Mouse (Mus musculus) Patski (cell line): Measurements from ENCODE around the gene Dip2c. TPM values are rescaled to one million over a fixed set of nuclear protein-coding genes. Genes with fewer than 3 reads are reported as not detected.

ENCODE experiments used
- ATAC-seq: fragments of 100-300 bp; one replicate; pipeline ENCODE4 v1.8.0; 2021
- CTCF ChIA-PET: fragments of 350-600 bp; sonication (Branson Sonifier 250); formaldehyde crosslinking; loops from one replicate; lab custom pipeline; 2022; ENCODE audit warnings: inconsistent platforms; lab: Charles Lee
- POLR2A ChIA-PET: fragments of 350-600 bp; sonication (Branson Sonifier 250); formaldehyde crosslinking; loops from one replicate; lab custom pipeline; 2022; ENCODE audit warnings: antibody characterized with exemption, inconsistent platforms; lab: Charles Lee
- DNase-seq: peaks from one replicate; pipeline ENCODE4 v3.0.0-alpha.2; 2011; ENCODE audit warnings: low read depth, low spot score
- H3K27me3 ChIP-seq: fragments of 371-371 bp; one replicate; pipeline ENCODE4 v1.5.1; 2021
- CTCF ChIP-seq: fragments of 100-300 bp; IDR thresholded peaks from one replicate; pipeline ENCODE4 v1.5.1; 2021
- in situ Hi-C: fragments of 300-500 bp; cut with MboI; formaldehyde crosslinking; loops from 3 replicates; pipeline ENCODE4 v1.11.1; 2018; ENCODE audit warnings: low pct_unique_long_range_greater_than_20kb, mixed read lengths
- polyA plus RNA-seq: library from polyadenylated mRNA; unstranded; gene quantifications from one replicate; pipeline ENCODE4 v1.2.3, GENCODE M21; 2021

Gene Dip2c
- polyA plus RNA-seq, 1 experiment from 2014 or later, result 11.4 TPM

- TF ChIP-seq CTCF, result no peak
- ATAC-seq (no peak), DNase-seq (no peak)
- ChIA-PET CTCF (interaction anchor here (0.8 to 1.2 kb wide), 4 partner anchors 24 to 163 kb away, joined by 3 to 5 read pairs (median 4); no protein-coding TSS in a partner anchor), POLR2A (interaction anchor here (0.7 kb wide), 2 partner anchors 17 to 23 kb away, joined by 4 read pairs; no protein-coding TSS in a partner anchor)
- H3K27me3 ChIP-seq, result no peaks in the 10 kb centered on the region
- in situ Hi-C loops, result no loop called here
Measured at GRCm38 (mm10) chr13:9684153-9684923, 408.0 kb downstream of the Dip2c start.

GRCm38 (mm10) chr13:9686261-9686660 is 409.9 kb downstream of the Dip2c start:
- ATAC-seq (no peak), DNase-seq (no peak)
- ChIA-PET CTCF (no interaction called here), POLR2A (no interaction called here)
- TF ChIP-seq CTCF, result no peak
- H3K27me3 ChIP-seq, result no peaks in the 10 kb centered on the region
- in situ Hi-C loops, result no loop called here

- ATAC-seq (no peak), DNase-seq (no peak)
- in situ Hi-C loops, result no loop called here
- POLR2A ChIA-PET, result no interaction called here
- no peaks in the 10 kb centered on the region for H3K27me3 ChIP-seq
- TF ChIP-seq CTCF, result no peak
- CTCF ChIA-PET, result no interaction called here
Measured at GRCm38 (mm10) chr13:9686765-9687164, 410.4 kb downstream of the Dip2c start.

DNA sequence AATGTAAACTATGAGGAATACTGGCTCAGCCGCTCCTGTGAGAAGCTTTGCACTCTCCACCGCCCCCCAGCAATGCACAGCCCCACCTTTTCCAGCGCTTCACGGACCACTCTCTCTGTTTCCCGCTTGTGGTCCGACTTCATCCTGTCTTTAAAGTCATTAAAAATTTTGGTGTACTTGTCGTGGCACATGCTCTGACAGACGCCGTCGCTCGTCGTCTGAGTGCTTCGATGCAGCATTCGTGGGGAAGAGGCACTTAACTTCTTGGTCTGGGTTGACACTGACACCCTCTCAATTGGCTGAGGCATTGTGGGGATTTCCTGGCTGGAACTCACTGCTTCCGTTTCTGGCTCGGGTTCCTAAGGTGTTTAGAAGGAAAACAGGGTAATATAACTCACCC is 413.0 kb downstream of the Dip2c start:
- no peak for TF ChIP-seq CTCF
- ChIA-PET POLR2A (no interaction called here), CTCF (no interaction called here)
- ATAC-seq (no peak), DNase-seq (no peak)
- in situ Hi-C loops, result no loop called here
- no peaks in the 10 kb centered on the region for H3K27me3 ChIP-seq

- DNase-seq (no peak), ATAC-seq (no peak)
- in situ Hi-C loops, result no loop called here
- POLR2A ChIA-PET, result no interaction called here
- no peaks in the 10 kb centered on the region for H3K27me3 ChIP-seq
- no peak for TF ChIP-seq CTCF
- CTCF ChIA-PET, result no interaction called here
Measured at GRCm38 (mm10) chr13:9692876-9693275, 416.5 kb downstream of the Dip2c start.

DNA sequence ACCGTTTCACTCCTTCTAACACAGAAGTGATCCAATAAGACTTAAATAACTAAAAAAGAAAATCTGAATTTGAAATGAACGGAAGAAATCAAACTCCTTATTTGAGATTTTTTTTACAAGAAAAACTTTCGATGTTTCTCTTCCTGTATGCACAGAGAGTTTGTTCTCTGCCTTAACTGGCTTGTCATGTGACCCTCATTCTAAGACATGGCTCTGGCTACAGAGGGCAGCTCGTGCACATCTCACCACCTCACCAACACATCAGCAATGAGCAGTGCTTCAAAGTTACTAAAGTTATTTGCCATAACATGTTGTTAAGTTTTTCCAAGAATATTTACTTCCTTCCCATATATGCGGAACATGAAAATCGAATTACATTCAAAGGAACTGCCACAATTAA is 418.3 kb downstream of the Dip2c start:
- ChIA-PET POLR2A (no interaction called here), CTCF (interaction anchor here (1.5 kb wide), 1 partner anchor 9 kb away, joined by 3 read pairs; no protein-coding TSS in a partner anchor)
- in situ Hi-C loops, result no loop called here
- DNase-seq (no peak), ATAC-seq (no peak)
- no peak for TF ChIP-seq CTCF
- H3K27me3 ChIP-seq, result no peaks in the 10 kb centered on the region

DNA sequence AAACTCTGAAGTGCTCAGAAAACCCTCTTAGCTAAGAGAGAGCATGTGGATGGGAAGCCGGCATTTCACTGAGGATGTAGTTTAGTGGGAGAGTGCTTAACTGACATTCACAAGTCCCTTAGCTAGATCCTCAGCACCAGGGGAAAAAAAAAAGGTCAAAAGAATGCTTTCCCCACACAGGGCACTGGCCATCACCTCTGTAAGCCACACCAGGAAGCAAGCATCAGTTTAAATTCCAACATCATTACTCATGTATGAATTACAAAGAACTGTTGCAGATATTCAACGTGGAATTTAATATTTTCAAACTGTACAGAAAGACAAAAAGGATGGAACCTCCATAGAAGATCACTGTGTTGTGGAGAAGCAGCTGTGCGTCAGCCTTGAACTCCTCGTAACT is 419.1 kb downstream of the Dip2c start:
- no peaks in the 10 kb centered on the region for H3K27me3 ChIP-seq
- ChIA-PET CTCF (interaction anchor here (1.5 kb wide), 1 partner anchor 8 kb away, joined by 3 read pairs; no protein-coding TSS in a partner anchor), POLR2A (no interaction called here)
- ATAC-seq (peak; percentile 90), DNase-seq (no peak)
- no peak for TF ChIP-seq CTCF
- in situ Hi-C loops, result no loop called here

GRCm38 (mm10) chr13:9695809-9696208 is 419.5 kb downstream of the Dip2c start:
- no peak for DNase-seq
- ChIA-PET POLR2A (interaction anchor here (0.6 kb wide), 1 partner anchor 112 kb away, joined by 3 read pairs; no protein-coding TSS in a partner anchor), CTCF (interaction anchor here (1.5 kb wide), 1 partner anchor 7 kb away, joined by 3 read pairs; no protein-coding TSS in a partner anchor)
- in situ Hi-C loops, result no loop called here
- TF ChIP-seq CTCF, result no peak
- peak; percentile 49 for ATAC-seq
- H3K27me3 ChIP-seq, result no peaks in the 10 kb centered on the region

- DNase-seq, result no peak
- in situ Hi-C loops, result no loop called here
- ChIA-PET POLR2A (no interaction called here), CTCF (no interaction called here)
- ATAC-seq, result no peak
- no peak for TF ChIP-seq CTCF
- no peaks in the 10 kb centered on the region for H3K27me3 ChIP-seq
Measured at GRCm38 (mm10) chr13:9697340-9697739, 421.0 kb downstream of the Dip2c start.

GRCm38 (mm10) chr13:9702615-9703235 is 426.4 kb downstream of the Dip2c start:
- no peak for ATAC-seq
- TF ChIP-seq CTCF, result no peak
- no peaks in the 10 kb centered on the region for H3K27me3 ChIP-seq
- DNase-seq, result no peak
- ChIA-PET POLR2A (no interaction called here), CTCF (interaction anchor here (1.0 to 1.2 kb wide), 2 partner anchors 8 to 9 kb away, joined by 3 read pairs; no protein-coding TSS in a partner anchor)
- in situ Hi-C loops, result no loop called here

DNA sequence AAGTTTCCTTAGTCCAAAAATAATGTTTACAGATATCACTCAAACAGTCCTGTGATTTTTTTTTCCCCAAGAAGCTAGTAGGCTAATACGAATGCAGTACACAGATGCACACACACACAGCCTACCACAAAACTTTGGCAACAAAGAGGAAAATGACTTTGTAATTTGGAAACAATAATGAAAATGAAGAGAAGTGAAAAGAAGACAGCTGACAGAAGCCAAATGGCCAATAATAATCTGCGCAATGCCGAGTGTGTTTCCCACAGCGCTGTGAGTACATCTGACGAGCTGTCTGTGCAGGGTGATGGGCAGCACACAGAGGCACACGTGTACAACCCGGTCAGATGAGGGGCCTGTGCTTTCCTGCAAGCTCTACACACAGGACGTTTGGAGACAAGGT is 430.4 kb downstream of the Dip2c start:
- TF ChIP-seq CTCF, result no peak
- ChIA-PET POLR2A (interaction anchor here (0.5 kb wide), 1 partner anchor 22 kb away, joined by 4 read pairs; no protein-coding TSS in a partner anchor), CTCF (no interaction called here)
- DNase-seq (no peak), ATAC-seq (no peak)
- no peaks in the 10 kb centered on the region for H3K27me3 ChIP-seq
- in situ Hi-C loops, result no loop called here
